Mouse (Mus musculus) layer of hippocampus, adult 2 months (tissue): ENCODE data around the gene Camk2g. TPM values are rescaled to one million over a fixed set of nuclear protein-coding genes. Genes with fewer than 3 reads are reported as not detected.
A peak's percentile ranks its signal among the peaks of the same experiment; 100 is the strongest.
"Not testable (repeated sequence)": the region's sequence is repeated elsewhere in the genome, so short reads cannot be mapped to it uniquely, and the experiment has no call there.

Source experiments
- DNase-seq, 2 experiments: peaks; one replicate each; pipeline ENCODE4 v3.0.0; 2022; ENCODE audit warnings: low spot score in 2 of 2
- H3K27ac ChIP-seq: fragments of 200-600 bp; 2 replicates; pipeline ENCODE4 v1.8.1; 2022
- H3K4me3 ChIP-seq: fragments of 200-600 bp; 2 replicates; pipeline ENCODE4 v1.8.1; 2022; ENCODE audit warnings: mild to moderate bottlenecking
- CTCF ChIP-seq: fragments of 200-600 bp; conservative IDR thresholded peaks from 2 replicates; pipeline ENCODE4 v1.8.1; 2022; ENCODE audit warnings: antibody characterized with exemption, mild to moderate bottlenecking, moderate library complexity
- total RNA-seq, 2 experiments: library from RNA; stranded (reverse); gene quantifications; 2 replicates each; pipeline ENCODE4 v1.2.3; 2021

Camk2g gene
- total RNA-seq, 2 experiments from 2014 or later = 216 to 229 TPM

- DNase-seq = no peak
- no peak overlapping the region for H3K27ac ChIP-seq
- no peak for TF ChIP-seq CTCF
- H3K4me3 ChIP-seq = no peak overlapping the region
These were observed 74.1 kb downstream of the Camk2g start for GRCm38 (mm10) chr14:20719767-20720166.

GRCm38 (mm10) chr14:20718443-20718842 is 75.4 kb downstream of the Camk2g start:
- TF ChIP-seq CTCF = no peak
- DNase-seq = no peak
- H3K27ac ChIP-seq = no peak overlapping the region
- H3K4me3 ChIP-seq = no peak overlapping the region

- Histone ChIP-seq H3K4me3 (no peak overlapping the region), H3K27ac (no peak overlapping the region)
- DNase-seq = no peak
- TF ChIP-seq CTCF = no peak
These were observed 80.1 kb downstream of the Camk2g start for GRCm38 (mm10) chr14:20713832-20714231.

DNA sequence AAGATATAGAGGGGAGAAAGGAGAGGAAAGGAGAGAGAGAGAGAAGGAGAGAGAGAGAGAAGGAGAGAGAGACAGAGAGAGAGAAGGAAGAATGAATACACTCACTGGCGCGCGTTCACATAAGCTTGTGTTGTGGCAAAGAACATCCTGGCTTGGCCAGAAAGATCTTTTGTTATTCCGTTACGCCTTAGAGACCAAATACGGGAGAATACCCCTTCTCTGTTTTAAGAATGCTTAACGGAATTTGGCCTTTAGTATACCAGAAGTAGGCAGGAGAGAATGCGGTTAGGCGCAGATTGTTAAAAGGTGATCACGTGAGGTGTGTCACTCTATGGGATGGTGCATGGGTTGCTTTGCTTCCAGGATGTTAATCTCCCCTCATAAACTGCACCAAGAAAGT is 85.6 kb downstream of the Camk2g start:
- DNase-seq = no peak
- Histone ChIP-seq H3K27ac (peak overlapping the region; percentile 96), H3K4me3 (peak overlapping the region; percentile 76)
- TF ChIP-seq CTCF = no peak

DNA sequence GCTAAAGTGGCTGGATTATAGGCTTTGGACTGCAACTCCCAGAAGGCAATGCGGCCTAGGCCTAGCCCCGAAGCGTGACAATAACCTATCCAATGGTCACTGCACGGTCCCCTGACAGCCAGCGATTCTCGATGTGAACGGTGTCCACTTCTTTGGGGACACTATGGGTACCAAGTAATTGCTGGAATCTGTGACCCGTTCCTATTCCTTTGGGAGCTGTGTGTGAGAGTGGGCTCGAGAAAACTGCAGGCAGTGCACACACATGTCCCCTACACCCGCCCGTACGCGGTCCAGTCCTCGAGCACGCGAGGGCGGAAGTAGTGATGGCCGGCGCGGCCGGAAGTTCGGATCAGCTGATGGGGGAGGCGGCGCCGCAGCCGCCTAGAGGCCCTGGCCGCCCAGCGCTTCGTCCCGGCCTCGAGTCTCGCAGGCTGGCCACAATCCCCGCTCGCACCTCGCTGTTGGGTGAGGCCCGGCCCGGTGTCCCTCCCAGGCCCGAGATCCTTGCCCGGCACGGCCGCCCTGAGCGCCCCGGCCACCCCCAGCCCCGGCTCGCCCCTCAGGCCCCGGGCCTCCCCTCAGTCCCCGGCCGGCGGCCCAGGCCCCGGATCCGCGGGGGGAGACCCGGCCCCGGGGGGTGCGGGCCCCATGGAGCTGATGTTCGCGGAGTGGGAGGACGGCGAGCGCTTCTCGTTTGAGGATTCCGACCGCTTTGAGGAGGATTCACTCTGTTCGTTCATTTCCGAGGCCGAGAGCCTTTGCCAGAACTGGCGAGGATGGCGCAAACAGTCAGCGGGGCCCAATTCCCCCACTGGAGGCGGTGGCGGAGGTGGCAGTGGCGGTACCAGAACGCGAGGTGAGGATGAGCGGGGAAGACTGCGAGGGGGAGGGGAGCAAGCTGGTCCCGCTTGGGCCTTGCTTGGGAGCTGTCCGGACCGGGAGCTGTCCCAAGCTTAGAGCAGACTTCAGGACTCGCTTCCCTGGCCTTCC is 86.4 kb downstream of the Camk2g start, which contains the start of gene Zswim8:
TSS of gene Zswim8 (plus strand) at position 352 of the 990 bp plus-strand sequence.
- TF ChIP-seq CTCF = peak; percentile 33
- Histone ChIP-seq H3K4me3 (peak within 1 kb of the TSS; percentile 76), H3K27ac (peak within 1 kb of the TSS; percentile 96)
- DNase-seq = peak; percentile 85 to 89

GRCm38 (mm10) chr14:20703461-20703860 is 90.4 kb downstream of the Camk2g start:
- H3K4me3 ChIP-seq = peak overlapping the region; percentile 97
- peak overlapping the region; percentile 96 for H3K27ac ChIP-seq
- not testable (repeated sequence) for DNase-seq

DNA sequence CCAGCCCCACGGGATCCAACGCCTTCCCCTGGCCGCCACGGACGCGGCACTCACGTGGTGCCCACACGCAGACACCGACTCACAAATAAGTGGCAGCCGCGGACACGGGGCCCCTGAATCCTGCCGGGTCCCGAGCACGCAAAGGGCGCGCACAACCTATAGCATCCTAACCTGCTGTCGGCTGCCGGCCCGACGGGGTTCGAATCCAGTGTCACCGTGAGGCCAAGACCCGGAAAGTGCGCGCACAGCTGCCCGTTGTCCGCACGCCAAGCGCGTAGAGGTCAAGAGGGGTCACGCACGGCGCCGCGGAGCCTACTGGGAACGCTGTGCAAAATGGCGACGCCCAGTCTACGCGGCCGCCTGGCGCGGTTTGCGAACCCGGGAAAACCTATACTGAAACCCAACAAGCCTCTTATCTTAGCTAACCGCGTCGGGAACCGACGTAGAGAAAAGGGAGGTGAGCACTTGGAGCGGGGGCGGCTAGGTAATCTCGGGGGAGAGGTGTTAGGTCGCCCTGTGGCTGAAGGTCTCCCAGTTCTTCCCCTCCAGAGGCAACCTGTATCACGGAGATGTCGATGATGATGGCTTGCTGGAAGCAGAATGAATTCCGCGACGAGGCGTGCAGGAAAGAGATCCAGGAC is 91.0 kb downstream of the Camk2g start, which contains the start of gene Chchd1:
TSS of gene Chchd1 (plus strand) at position 266 of the 641 bp plus-strand sequence.
- peak; percentile 86 to 91 for DNase-seq
- H3K27ac ChIP-seq = peak within 1 kb of the TSS; percentile 96
- peak within 1 kb of the TSS; percentile 97 for H3K4me3 ChIP-seq
- no peak for TF ChIP-seq CTCF

GRCm38 (mm10) chr14:20702096-20702740 is 91.7 kb downstream of the Camk2g start:
- Histone ChIP-seq H3K4me3 (peak overlapping the region; percentile 97), H3K27ac (peak overlapping the region; percentile 96)
- no peak for DNase-seq
- no peak for TF ChIP-seq CTCF

DNA sequence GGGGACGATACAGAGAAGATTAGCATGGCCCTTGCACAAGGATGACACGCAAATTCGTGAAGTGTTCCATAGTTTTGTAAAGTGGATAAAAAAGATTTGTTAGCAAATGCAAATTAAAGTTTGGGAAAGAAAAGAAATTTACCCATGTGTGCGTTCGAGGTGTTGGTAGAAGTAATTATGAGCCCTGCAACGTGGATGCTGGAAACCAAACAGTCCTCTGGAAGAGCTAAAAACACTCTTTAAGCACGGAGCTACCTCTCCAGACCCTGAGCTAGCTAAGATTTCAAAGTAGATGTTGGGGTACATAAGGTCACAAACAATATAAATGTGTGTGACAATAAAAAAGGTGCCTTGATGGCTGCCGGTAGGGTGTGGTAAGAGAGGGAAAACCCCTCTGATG is 92.3 kb downstream of the Camk2g start:
- TF ChIP-seq CTCF = no peak
- no peak overlapping the region; the same call in 1 of the 2 replicates for H3K27ac ChIP-seq
- peak overlapping the region; percentile 97 for H3K4me3 ChIP-seq
- DNase-seq = no peak

GRCm38 (mm10) chr14:20700362-20700761 is 93.5 kb downstream of the Camk2g start:
- H3K4me3 ChIP-seq = no peak overlapping the region
- TF ChIP-seq CTCF = no peak
- no peak overlapping the region for H3K27ac ChIP-seq
- no peak for DNase-seq

DNA sequence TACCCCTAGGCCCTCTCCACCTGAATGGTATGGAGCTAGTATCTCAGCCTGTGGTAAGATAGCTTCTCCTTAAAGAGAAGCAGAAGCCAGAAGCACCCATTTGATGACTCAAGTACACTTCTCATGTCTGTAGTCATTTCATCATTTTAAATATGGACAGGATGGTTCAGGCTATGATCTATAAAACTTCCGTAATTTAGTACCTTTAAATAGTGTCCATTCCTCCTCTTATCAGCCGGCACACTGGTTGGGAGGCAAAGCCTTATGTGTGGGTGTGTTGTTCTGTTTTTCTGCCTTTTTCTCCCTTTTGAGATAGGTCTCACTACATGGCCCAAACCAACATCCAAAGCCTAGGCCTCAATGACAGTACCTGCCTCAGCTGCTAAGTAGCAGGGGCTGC is 95.4 kb downstream of the Camk2g start:
- H3K27ac ChIP-seq = peak overlapping the region; percentile 60; the same call in 1 of the 2 replicates
- H3K4me3 ChIP-seq = peak overlapping the region; percentile 100
- no peak for DNase-seq
- no peak for TF ChIP-seq CTCF

- H3K27ac ChIP-seq = peak overlapping the region; percentile 73
- peak overlapping the region; percentile 100 for H3K4me3 ChIP-seq
- TF ChIP-seq CTCF = peak; percentile 77
- DNase-seq = peak; percentile 42 to 58
These were observed 96.9 kb downstream of the Camk2g start for GRCm38 (mm10) chr14:20696986-20697385.
